Mouse (Mus musculus) mammary gland, adult 2 months (tissue): ENCODE data around the gene Rnf111. TPM values are rescaled to one million over a fixed set of nuclear protein-coding genes. Genes with fewer than 3 reads are reported as not detected.

Experiments
- polyA plus RNA-seq: library from polyadenylated mRNA; depleted of rRNA; stranded (reverse); fragments of >200 nt; gene quantifications from 2 replicates; pipeline ENCODE4 v1.2.3, GENCODE M21; 2012; ENCODE audit warnings: low replicate concordance; rRNA removed

The Rnf111 gene
- 55.2 and 57.3 TPM in 2 replicates for polyA plus RNA-seq

GRCm38 (mm10) chr9:70503626-70504041 lies at the start of gene Rnf111:
TSS of gene Rnf111 (minus strand) at chr9:70503725.

GRCm38 (mm10) chr9:70542305-70543041 lies 38.9 kb upstream of the Rnf111 start, which contains the start of gene Sltm:
TSS of gene Sltm (plus strand) at chr9:70542754.

GRCm38 (mm10) chr9:70421257-70422056 lies 82.1 kb downstream of the Rnf111 start, which contains the start of gene Ccnb2:
TSS of gene Ccnb2 (minus strand) at chr9:70421547.

Other genes with a start within 250 kb of the Rnf111 start
- 2.6 and 2.7 TPM in 2 replicates for gene Ccnb2, start 82.2 kb downstream of the Rnf111 start, polyA plus RNA-seq
- gene Sltm, start 39.0 kb upstream of the Rnf111 start, polyA plus RNA-seq = 6.5 and 9.1 TPM in 2 replicates
- gene Gm10642, start 152.5 kb upstream of the Rnf111 start, polyA plus RNA-seq = 0.96 and 8.8 TPM in 2 replicates
- gene Mindy2, start 153.4 kb upstream of the Rnf111 start, polyA plus RNA-seq = 8.6 and 21.3 TPM in 2 replicates
- gene Adam10, start 175.3 kb upstream of the Rnf111 start, polyA plus RNA-seq = 23.6 and 46.9 TPM in 2 replicates